Mouse (Mus musculus) neutrophil, adult 65 days (primary cell): ENCODE results near the gene Olfml1. TPM values are rescaled to one million over a fixed set of nuclear protein-coding genes. Genes with fewer than 3 reads are reported as not detected.

Experiments used
- total RNA-seq: library from RNA; stranded (reverse); gene quantifications from 2 replicates; pipeline ENCODE4 v1.2.4, GENCODE M21; 2023

Olfml1 gene
- not detected in 2 replicates for total RNA-seq

DNA sequence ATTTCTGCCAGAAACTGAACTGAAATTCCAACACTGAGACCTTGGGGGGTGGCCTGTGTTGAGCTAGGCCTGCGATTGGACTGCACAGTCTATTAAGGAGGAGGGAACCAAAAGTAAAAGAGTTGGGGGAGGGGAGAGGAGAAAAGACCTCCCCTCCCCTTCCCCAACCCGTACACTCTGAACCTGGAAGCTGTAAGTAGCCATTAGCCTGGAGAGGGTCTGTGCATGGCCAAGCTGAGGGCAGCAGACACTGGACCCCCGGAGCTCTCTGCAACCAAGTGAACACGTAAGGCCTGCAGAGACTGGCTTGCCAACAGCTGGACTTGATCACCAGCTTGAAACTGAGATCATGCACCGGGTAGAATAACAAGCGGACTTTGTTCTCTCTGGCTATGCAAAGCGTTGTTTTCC lies at the start of gene Olfml1:
Gene Olfml1 (plus strand): TSS at position 186 of the 411 bp plus-strand sequence.

DNA sequence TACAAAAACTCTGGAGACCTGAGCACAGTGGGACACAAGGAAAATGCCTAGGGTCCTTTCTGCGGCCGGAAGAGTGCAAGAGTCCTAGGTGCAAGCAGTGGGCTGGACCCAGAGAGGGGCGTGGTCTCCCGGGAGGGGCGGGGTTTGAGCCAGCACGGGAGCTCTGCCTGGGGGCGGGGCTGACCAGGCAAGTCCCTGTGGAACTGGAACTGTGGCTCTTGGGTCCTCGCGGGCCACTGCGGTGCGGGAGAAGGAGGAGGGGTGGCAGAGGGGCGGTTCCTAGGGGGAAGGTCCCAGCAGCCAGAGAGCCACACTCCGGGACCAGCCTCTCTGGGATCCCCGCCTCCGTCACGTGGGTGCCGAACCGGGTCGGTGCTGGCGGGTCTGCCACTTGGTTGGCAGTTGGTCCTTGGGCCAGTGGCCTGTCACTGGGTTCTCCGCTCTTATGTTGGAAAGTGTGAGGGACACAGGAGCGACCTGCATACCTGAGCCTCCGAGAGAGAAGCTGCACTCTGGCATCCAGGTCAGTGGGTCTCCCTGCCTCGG lies 27.7 kb downstream of the Olfml1 start, which contains the start of gene Ppfibp2:
Gene Ppfibp2 (plus strand): TSS at position 351 of the 546 bp plus-strand sequence.

DNA sequence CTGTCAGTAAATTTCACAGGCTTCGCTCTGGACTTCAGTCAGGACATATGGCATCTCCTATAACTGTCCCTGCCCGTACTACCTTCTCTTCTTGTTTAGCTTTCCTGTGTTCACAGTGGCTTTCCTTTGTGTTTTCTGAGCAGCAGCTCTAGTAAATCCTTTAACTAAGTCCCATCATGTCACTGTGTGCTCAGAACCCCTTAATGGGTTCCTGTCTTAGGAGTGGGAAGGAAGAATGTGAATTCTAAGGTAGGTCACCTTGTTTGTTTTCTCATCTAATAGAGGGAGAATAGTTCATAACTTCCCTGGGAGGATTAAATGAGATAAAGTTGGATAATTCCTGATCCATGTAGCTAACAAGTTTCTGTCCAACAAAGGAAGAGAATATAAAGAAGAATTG lies 57.8 kb downstream of the Olfml1 start, which contains the start of gene 5330417H12Rik:
Gene 5330417H12Rik (minus strand): TSS at position 101 of the 400 bp plus-strand sequence.

Other genes with a start within 250 kb of the Olfml1 start
- gene Syt9, start 196.7 kb upstream of the Olfml1 start, total RNA-seq: not detected in 2 replicates
- gene Ppfibp2, start 27.8 kb downstream of the Olfml1 start, total RNA-seq: 9.3 and 12.3 TPM in 2 replicates
- not detected in 2 replicates for gene 5330417H12Rik, start 57.7 kb downstream of the Olfml1 start, total RNA-seq
- gene Cyb5r2, start 190.6 kb downstream of the Olfml1 start, total RNA-seq: not detected in 2 replicates
- gene Ovch2, start 233.8 kb downstream of the Olfml1 start, total RNA-seq: not detected in 2 replicates
- gene Olfr467, start 244.8 kb downstream of the Olfml1 start, total RNA-seq: not detected in 2 replicates